Mouse (Mus musculus) hindbrain, embryonic 15.5 days (tissue): ENCODE measurements around the gene Fdx1l. TPM values are rescaled to one million over a fixed set of nuclear protein-coding genes. Genes with fewer than 3 reads are reported as not detected.
"Not testable (repeated sequence)": the region's sequence is repeated elsewhere in the genome, so short reads cannot be mapped to it uniquely, and the experiment has no call there.

Source experiments
- ATAC-seq: fragments of 200-750 bp; cut with Nextera tagmentation; 2 replicates; pipeline ENCODE4 v1.8.0; 2017; ENCODE audit warnings: low read depth, moderate number of reproducible peaks, moderate TSS enrichment; ENCODE audit not compliant: low FRiP score
- H3K27ac ChIP-seq: fragments of 300-500 bp; sonication (generic); replicated peaks from 2 replicates; pipeline ENCODE4 v1.5.1; 2015; ENCODE audit warnings: mild to moderate bottlenecking, inconsistent platforms
- H3K27me3 ChIP-seq: fragments of 300-500 bp; sonication (generic); 2 replicates; pipeline ENCODE4 v1.6.1; 2015; ENCODE audit warnings: control low read depth, inconsistent platforms
- H3K36me3 ChIP-seq: fragments of 300-500 bp; sonication (generic); 2 replicates; pipeline ENCODE4 v1.6.1; 2015; ENCODE audit warnings: control low read depth, inconsistent platforms
- H3K4me1 ChIP-seq: fragments of 300-500 bp; sonication (generic); replicated peaks from 2 replicates; pipeline ENCODE4 v1.6.1; 2015; ENCODE audit warnings: control low read depth, inconsistent platforms
- H3K4me2 ChIP-seq: fragments of 300-500 bp; sonication (generic); 2 replicates; pipeline ENCODE4 v1.6.1; 2015; ENCODE audit warnings: moderate library complexity, mild to moderate bottlenecking, inconsistent platforms
- H3K4me3 ChIP-seq: fragments of 300-500 bp; sonication (generic); 2 replicates; pipeline ENCODE4 v1.5.1; 2015; ENCODE audit warnings: mild to moderate bottlenecking, inconsistent platforms
- H3K9ac ChIP-seq: fragments of 300-500 bp; sonication (generic); 2 replicates; pipeline ENCODE4 v1.6.1; 2015; ENCODE audit warnings: inconsistent platforms
- H3K9me3 ChIP-seq: fragments of 300-500 bp; sonication (generic); 2 replicates; pipeline ENCODE4 v1.6.1; 2016; ENCODE audit warnings: control low read depth, inconsistent platforms
- WGBS: fragments of 180-500 bp; shearing (Covaris S2); methylation state at CpG from one replicate; pipeline ENCODE4 v1.1.7; 2015; 5-methylcytosine and 5-hydroxymethylcytosine counted together
- polyA plus RNA-seq: library from polyadenylated mRNA; unstranded; fragments of >200 nt; fragmentation: Nextera tagmentation; extraction: Ambion mirVana; gene quantifications from 2 replicates; pipeline ENCODE4 v1.2.1, GENCODE M21; 2015

The Fdx1l gene
- polyA plus RNA-seq, 1 experiment from 2014 or later = 74.1 TPM

GRCm38 (mm10) chr9:21062928-21063327, 10.5 kb downstream of the Fdx1l start:
- Histone ChIP-seq H3K4me2 (no peak overlapping the region), H3K4me3 (no peak overlapping the region), H3K27ac (no peak overlapping the region), H3K27me3 (no peaks in the 10 kb centered on the region), H3K9me3 (no peaks in the 10 kb centered on the region), H3K9ac (no peak overlapping the region), H3K4me1 (no peaks in the 10 kb centered on the region), H3K36me3 (peaks cover 28% of the 10 kb centered on the region)
- no peak for ATAC-seq
- 92% methylated on average over 2 of the region's 2 CpGs for WGBS

GRCm38 (mm10) chr9:21051578-21051977, 21.8 kb downstream of the Fdx1l start:
- Histone ChIP-seq H3K4me2 (no peak overlapping the region), H3K9ac (no peak overlapping the region), H3K27me3 (no peaks in the 10 kb centered on the region), H3K4me1 (no peaks in the 10 kb centered on the region), H3K27ac (no peak overlapping the region), H3K9me3 (no peaks in the 10 kb centered on the region), H3K36me3 (no peaks in the 10 kb centered on the region), H3K4me3 (no peak overlapping the region)
- 68% methylated on average over 10 of the region's 10 CpGs for WGBS
- no peak for ATAC-seq

- no peaks in the 10 kb centered on the region for H3K9me3 ChIP-seq
- 89% methylated on average over 3 of the region's 3 CpGs for WGBS
- peaks cover 7% of the 10 kb centered on the region; the same call in 1 of the 2 replicates for H3K27me3 ChIP-seq
- H3K4me2 ChIP-seq = no peak overlapping the region
- no peak for ATAC-seq
- no peak overlapping the region for H3K4me3 ChIP-seq
- no peaks in the 10 kb centered on the region for H3K36me3 ChIP-seq
- no peaks in the 10 kb centered on the region for H3K4me1 ChIP-seq
- no peak overlapping the region for H3K27ac ChIP-seq
- H3K9ac ChIP-seq = no peak overlapping the region
These were observed 28.2 kb downstream of the Fdx1l start for GRCm38 (mm10) chr9:21045235-21045634.

- peaks cover 12% of the 10 kb centered on the region for H3K27me3 ChIP-seq
- H3K27ac ChIP-seq, H3K4me2 ChIP-seq, H3K36me3 ChIP-seq, H3K4me3 ChIP-seq, H3K9ac ChIP-seq, H3K4me1 ChIP-seq, H3K9me3 ChIP-seq, ATAC-seq: not testable (repeated sequence)
- 74% methylated on average over 1 of the region's 1 CpGs for WGBS
These were observed 28.6 kb downstream of the Fdx1l start for GRCm38 (mm10) chr9:21044785-21045184.

- no peak overlapping the region for H3K4me3 ChIP-seq
- H3K4me2 ChIP-seq = no peak overlapping the region
- H3K4me1 ChIP-seq = 0 out of 2 replicates have a peak, but pooled peaks cover under 1% of the 10 kb centered on the region
- no peak for ATAC-seq
- no peaks in the 10 kb centered on the region for H3K9me3 ChIP-seq
- peaks cover 24% of the 10 kb centered on the region for H3K27me3 ChIP-seq
- H3K9ac ChIP-seq = no peak overlapping the region
- H3K36me3 ChIP-seq = no peaks in the 10 kb centered on the region
- WGBS = 81% methylated on average over 4 of the region's 4 CpGs
- no peak overlapping the region for H3K27ac ChIP-seq
These were observed 29.9 kb downstream of the Fdx1l start for GRCm38 (mm10) chr9:21043563-21043962.

GRCm38 (mm10) chr9:21041308-21041707, 32.1 kb downstream of the Fdx1l start:
- no peak for ATAC-seq
- H3K9me3 ChIP-seq = no peaks in the 10 kb centered on the region
- H3K27me3 ChIP-seq = peaks cover 45% of the 10 kb centered on the region

GRCm38 (mm10) chr9:21039779-21040178, 33.6 kb downstream of the Fdx1l start:
- WGBS = 73% methylated on average over 3 of the region's 3 CpGs
- no peaks in the 10 kb centered on the region for H3K36me3 ChIP-seq
- no peak overlapping the region for H3K4me3 ChIP-seq
- H3K27ac ChIP-seq = no peak overlapping the region
- no peak overlapping the region for H3K4me2 ChIP-seq
- no peak for ATAC-seq
- H3K9ac ChIP-seq = no peak overlapping the region
- peaks cover 37% of the 10 kb centered on the region for H3K4me1 ChIP-seq
- H3K27me3 ChIP-seq = peaks cover 60% of the 10 kb centered on the region
- no peaks in the 10 kb centered on the region for H3K9me3 ChIP-seq

More at GRCm38 (mm10) chr9:21041308-21041707, 32.1 kb downstream of the Fdx1l start:
- 56% methylated on average over 4 of the region's 4 CpGs for WGBS
- H3K4me2 ChIP-seq = no peak overlapping the region
- H3K36me3 ChIP-seq = no peaks in the 10 kb centered on the region
- H3K9ac ChIP-seq = no peak overlapping the region
- no peak overlapping the region for H3K4me3 ChIP-seq
- H3K4me1 ChIP-seq = peaks cover 23% of the 10 kb centered on the region
- H3K27ac ChIP-seq = no peak overlapping the region

- Histone ChIP-seq H3K36me3 (no peaks in the 10 kb centered on the region), H3K27ac (no peak overlapping the region), H3K4me2 (peak overlapping the region; percentile 87), H3K9me3 (no peaks in the 10 kb centered on the region), H3K4me3 (peak overlapping the region; percentile 52), H3K27me3 (peaks cover 81% of the 10 kb centered on the region), H3K9ac (peak overlapping the region; percentile 65), H3K4me1 (peaks cover 53% of the 10 kb centered on the region)
- WGBS = 1% methylated on average over 31 of the region's 31 CpGs
- peak; percentile 73 for ATAC-seq
These were observed 35.9 kb downstream of the Fdx1l start for GRCm38 (mm10) chr9:21037481-21037891.

GRCm38 (mm10) chr9:21036666-21037065, 36.7 kb downstream of the Fdx1l start:
- ATAC-seq = no peak

GRCm38 (mm10) chr9:21036161-21036560, 37.3 kb downstream of the Fdx1l start:
- Histone ChIP-seq H3K27me3 (peaks cover 87% of the 10 kb centered on the region), H3K4me1 (peaks cover 66% of the 10 kb centered on the region), H3K4me2 (peak overlapping the region; percentile 87), H3K36me3 (no peaks in the 10 kb centered on the region), H3K9me3 (no peaks in the 10 kb centered on the region), H3K27ac (no peak overlapping the region), H3K9ac (no peak overlapping the region; the same call in 1 of the 2 replicates), H3K4me3 (peak overlapping the region; percentile 52)
- no peak for ATAC-seq
- 9% methylated on average over 20 of the region's 20 CpGs for WGBS

More at GRCm38 (mm10) chr9:21036666-21037065, 36.7 kb downstream of the Fdx1l start:
- Histone ChIP-seq H3K9me3 (no peaks in the 10 kb centered on the region), H3K4me1 (peaks cover 61% of the 10 kb centered on the region), H3K9ac (peak overlapping the region; percentile 65; the same call in 1 of the 2 replicates), H3K27me3 (peaks cover 87% of the 10 kb centered on the region), H3K27ac (no peak overlapping the region), H3K4me3 (peak overlapping the region; percentile 52), H3K36me3 (no peaks in the 10 kb centered on the region), H3K4me2 (peak overlapping the region; percentile 87)
- 1% methylated on average over 22 of the region's 22 CpGs for WGBS

- no peak overlapping the region for H3K9ac ChIP-seq
- peak overlapping the region; percentile 87 for H3K4me2 ChIP-seq
- no peaks in the 10 kb centered on the region for H3K9me3 ChIP-seq
- H3K27ac ChIP-seq = no peak overlapping the region
- peaks cover 84% of the 10 kb centered on the region for H3K27me3 ChIP-seq
- no peak for ATAC-seq
- H3K4me3 ChIP-seq = peak overlapping the region; percentile 52
- no peaks in the 10 kb centered on the region for H3K36me3 ChIP-seq
- WGBS = 20% methylated on average over 9 of the region's 9 CpGs
- H3K4me1 ChIP-seq = peaks cover 72% of the 10 kb centered on the region
These were observed 37.8 kb downstream of the Fdx1l start for GRCm38 (mm10) chr9:21035586-21035985.

GRCm38 (mm10) chr9:21034481-21035085, 38.8 kb downstream of the Fdx1l start:
- peak overlapping the region; percentile 87; the same call in 1 of the 2 replicates for H3K4me2 ChIP-seq
- no peak overlapping the region for H3K9ac ChIP-seq
- H3K4me1 ChIP-seq = peaks cover 82% of the 10 kb centered on the region
- no peaks in the 10 kb centered on the region for H3K9me3 ChIP-seq
- H3K27ac ChIP-seq = no peak overlapping the region
- H3K4me3 ChIP-seq = peak overlapping the region; percentile 52
- no peak for ATAC-seq
- WGBS = 5% methylated on average over 17 of the region's 17 CpGs
- peaks cover 84% of the 10 kb centered on the region for H3K27me3 ChIP-seq
- no peaks in the 10 kb centered on the region for H3K36me3 ChIP-seq
